Mouse (Mus musculus): ENCODE measurements around the gene Gnb3. TPM values are rescaled to one million over a fixed set of nuclear protein-coding genes. Genes with fewer than 3 reads are reported as not detected.
"Not testable (repeated sequence)": the region's sequence is repeated elsewhere in the genome, so short reads cannot be mapped to it uniquely, and the experiment has no call there.

The Gnb3 gene
- polyA plus RNA-seq, 1 experiment from 2014 or later = 0.09 TPM

GRCm38 (mm10) chr6:124805341-124806321 is 34.4 kb downstream of the Gnb3 start:
- in situ Hi-C loops (cut with MboI; ENCODE audit: low pct_unique_long_range_greater_than_20kb) = no loop called here
- peak; percentile 70 for DNase-seq (ENCODE audit: low read depth, low spot score)

GRCm38 (mm10) chr6:124804341-124804740 is 35.7 kb downstream of the Gnb3 start:
- no peak for TF ChIP-seq CTCF (IDR thresholded peaks at IDR 0.05)
- DNase-seq (ENCODE audit: low read depth, low spot score) = no peak
- ChIA-PET CTCF (interaction anchor here (1.3 kb wide), 1 partner anchor 45 kb away, joined by 4 read pairs; no protein-coding TSS in a partner anchor), POLR2A (no interaction called here)
- H3K27me3 ChIP-seq = no peaks in the 10 kb centered on the region
- in situ Hi-C loops (cut with MboI; ENCODE audit: low pct_unique_long_range_greater_than_20kb) = no loop called here
- ATAC-seq = no peak

More at GRCm38 (mm10) chr6:124805341-124806321, 34.4 kb downstream of the Gnb3 start:
- no peak for TF ChIP-seq CTCF (IDR thresholded peaks at IDR 0.05)
- peak; percentile 66 for ATAC-seq
- ChIA-PET POLR2A (interaction anchor here (0.6 to 1.4 kb wide), 9 partner anchors 8 to 112 kb away, joined by 3 to 7 read pairs (median 4); partner anchors contain the start of genes Cdca3 and Usp5), CTCF (interaction anchor here (0.7 to 2.1 kb wide), 6 partner anchors 10 to 355 kb away, joined by 3 to 7 read pairs (median 4); no protein-coding TSS in a partner anchor)
- no peaks in the 10 kb centered on the region for H3K27me3 ChIP-seq

- POLR2A ChIA-PET; DNase-seq (ENCODE audit: low read depth, low spot score); ATAC-seq; H3K27me3 ChIP-seq; in situ Hi-C loops (cut with MboI; ENCODE audit: low pct_unique_long_range_greater_than_20kb): not testable (repeated sequence)
- CTCF ChIA-PET = interaction anchor here (1.3 kb wide), 1 partner anchor 44 kb away, joined by 4 read pairs; no protein-coding TSS in a partner anchor
Measured at GRCm38 (mm10) chr6:124803691-124804090, 36.4 kb downstream of the Gnb3 start.

GRCm38 (mm10) chr6:124803061-124803460 is 37.0 kb downstream of the Gnb3 start:
- no peak for ATAC-seq
- no peaks in the 10 kb centered on the region for H3K27me3 ChIP-seq
- POLR2A ChIA-PET = no interaction called here
- TF ChIP-seq CTCF (IDR thresholded peaks at IDR 0.05) = no peak
- in situ Hi-C loops (cut with MboI; ENCODE audit: low pct_unique_long_range_greater_than_20kb) = no loop called here
- CTCF ChIA-PET = interaction anchor here (1.3 to 1.5 kb wide), 2 partner anchors 10 to 43 kb away, joined by 4 to 9 read pairs; no protein-coding TSS in a partner anchor
- no peak for DNase-seq (ENCODE audit: low read depth, low spot score)

GRCm38 (mm10) chr6:124802400-124802799 is 37.7 kb downstream of the Gnb3 start:
- DNase-seq (ENCODE audit: low read depth, low spot score); ATAC-seq; H3K27me3 ChIP-seq; POLR2A ChIA-PET; in situ Hi-C loops (cut with MboI; ENCODE audit: low pct_unique_long_range_greater_than_20kb): not testable (repeated sequence)
- CTCF ChIA-PET = interaction anchor here (1.5 kb wide), 1 partner anchor 9 kb away, joined by 9 read pairs; no protein-coding TSS in a partner anchor

GRCm38 (mm10) chr6:124796200-124796599 is 43.9 kb downstream of the Gnb3 start:
- TF ChIP-seq CTCF (IDR thresholded peaks at IDR 0.05) = no peak
- ChIA-PET POLR2A (no interaction called here), CTCF (interaction anchor here (1.4 to 2.1 kb wide), 3 partner anchors 9 to 15 kb away, joined by 4 to 7 read pairs (median 5); no protein-coding TSS in a partner anchor)
- DNase-seq (ENCODE audit: low read depth, low spot score) (no peak), ATAC-seq (no peak)
- in situ Hi-C loops (cut with MboI; ENCODE audit: low pct_unique_long_range_greater_than_20kb) = no loop called here
- no peaks in the 10 kb centered on the region for H3K27me3 ChIP-seq

GRCm38 (mm10) chr6:124795781-124796180 is 44.3 kb downstream of the Gnb3 start:
- DNase-seq (ENCODE audit: low read depth, low spot score) (no peak), ATAC-seq (no peak)
- ChIA-PET CTCF (interaction anchor here (1.4 to 2.1 kb wide), 3 partner anchors 10 to 16 kb away, joined by 4 to 7 read pairs (median 5); no protein-coding TSS in a partner anchor), POLR2A (no interaction called here)
- in situ Hi-C loops (cut with MboI; ENCODE audit: low pct_unique_long_range_greater_than_20kb) = no loop called here
- H3K27me3 ChIP-seq = no peaks in the 10 kb centered on the region
- no peak for TF ChIP-seq CTCF (IDR thresholded peaks at IDR 0.05)

GRCm38 (mm10) chr6:124791911-124792310 is 48.2 kb downstream of the Gnb3 start:
- H3K27me3 ChIP-seq = no peaks in the 10 kb centered on the region
- POLR2A ChIA-PET = interaction anchor here (1.4 kb wide), 1 partner anchor 16 kb away, joined by 3 read pairs; no protein-coding TSS in a partner anchor
- DNase-seq (ENCODE audit: low read depth, low spot score) (no peak), ATAC-seq (no peak)
- CTCF ChIA-PET = interaction anchor here (2.7 kb wide), 1 partner anchor 11 kb away, joined by 9 read pairs; no protein-coding TSS in a partner anchor
- in situ Hi-C loops (cut with MboI; ENCODE audit: low pct_unique_long_range_greater_than_20kb) = no loop called here
- TF ChIP-seq CTCF (IDR thresholded peaks at IDR 0.05) = no peak

GRCm38 (mm10) chr6:124790121-124790520 is 50.0 kb downstream of the Gnb3 start:
- ATAC-seq = no peak
- in situ Hi-C loops (cut with MboI; ENCODE audit: low pct_unique_long_range_greater_than_20kb) = no loop called here
- POLR2A ChIA-PET = no interaction called here
- TF ChIP-seq CTCF (IDR thresholded peaks at IDR 0.05) = no peak
- no peak for DNase-seq (ENCODE audit: low read depth, low spot score)
- no peaks in the 10 kb centered on the region for H3K27me3 ChIP-seq
- CTCF ChIA-PET = no interaction called here

GRCm38 (mm10) chr6:124789519-124789918 is 50.6 kb downstream of the Gnb3 start:
- ChIA-PET POLR2A (no interaction called here), CTCF (no interaction called here)
- in situ Hi-C loops (cut with MboI; ENCODE audit: low pct_unique_long_range_greater_than_20kb) = no loop called here
- no peaks in the 10 kb centered on the region for H3K27me3 ChIP-seq
- DNase-seq (ENCODE audit: low read depth, low spot score) (no peak), ATAC-seq (no peak)
- no peak for TF ChIP-seq CTCF (IDR thresholded peaks at IDR 0.05)

GRCm38 (mm10) chr6:124787722-124788121 is 52.4 kb downstream of the Gnb3 start:
- DNase-seq (ENCODE audit: low read depth, low spot score) (no peak), ATAC-seq (no peak)
- CTCF ChIA-PET = interaction anchor here (1.1 kb wide), 1 partner anchor 12 kb away, joined by 3 read pairs; no protein-coding TSS in a partner anchor
- no peak for TF ChIP-seq CTCF (IDR thresholded peaks at IDR 0.05)
- no peaks in the 10 kb centered on the region for H3K27me3 ChIP-seq
- POLR2A ChIA-PET = no interaction called here
- in situ Hi-C loops (cut with MboI; ENCODE audit: low pct_unique_long_range_greater_than_20kb) = no loop called here

All from Patski (cell line).